Mouse (Mus musculus) lung, embryonic 14.5 days (tissue): ENCODE results near the gene Whamm. TPM values are rescaled to one million over a fixed set of nuclear protein-coding genes. Genes with fewer than 3 reads are reported as not detected.
A peak's percentile ranks its signal among the peaks of the same experiment; 100 is the strongest.

Source experiments
- ATAC-seq: fragments of 200-750 bp; cut with Nextera tagmentation; 2 replicates; pipeline ENCODE4 v1.8.0; 2017; ENCODE audit warnings: mild to moderate bottlenecking, moderate TSS enrichment, moderate library complexity; ENCODE audit not compliant: insufficient read depth
- DNase-seq: peaks from one replicate; pipeline ENCODE4 v3.0.0-alpha.2; 2015
- H3K27ac ChIP-seq: fragments of 300-500 bp; sonication (generic); 2 replicates; pipeline ENCODE4 v1.5.1; 2014; ENCODE audit warnings: low read depth, mild to moderate bottlenecking, moderate library complexity
- H3K27me3 ChIP-seq: fragments of 300-500 bp; sonication (generic); 2 replicates; pipeline ENCODE4 v1.6.1; 2014; ENCODE audit warnings: low read length, control low read depth; ENCODE audit not compliant: insufficient read depth
- H3K36me3 ChIP-seq: fragments of 300-500 bp; sonication (generic); 2 replicates; pipeline ENCODE4 v1.6.1; 2014; ENCODE audit warnings: control low read depth; ENCODE audit not compliant: insufficient read depth
- H3K4me1 ChIP-seq: fragments of 300-500 bp; sonication (generic); 2 replicates; pipeline ENCODE4 v1.6.1; 2014; ENCODE audit warnings: antibody characterized with exemption, control low read depth; ENCODE audit not compliant: insufficient read depth
- H3K4me2 ChIP-seq: fragments of 300-500 bp; sonication (generic); 2 replicates; pipeline ENCODE4 v1.6.1; 2014; ENCODE audit warnings: mild to moderate bottlenecking
- H3K4me3 ChIP-seq: fragments of 300-500 bp; sonication (generic); 2 replicates; pipeline ENCODE4 v1.5.1; 2014; ENCODE audit warnings: low read depth, low read length
- H3K9ac ChIP-seq: fragments of 300-500 bp; sonication (generic); 2 replicates; pipeline ENCODE4 v1.6.1; 2014
- H3K9me3 ChIP-seq: fragments of 300-500 bp; sonication (generic); 2 replicates; pipeline ENCODE4 v1.6.1; 2016; ENCODE audit warnings: low read depth, low read length, control low read depth
- CTCF ChIP-seq: IDR thresholded peaks from 2 replicates; pipeline ENCODE4 v1.5.1; 2016; ENCODE audit warnings: antibody characterized with exemption, low read depth
- WGBS: fragments of 180-500 bp; shearing (Covaris S2); extraction: QIAGEN DNeasy Blood & Tissue Kit; methylation state at CpG from one replicate; pipeline ENCODE4 v1.1.7; 2014; 5-methylcytosine and 5-hydroxymethylcytosine counted together
- polyA plus RNA-seq: library from polyadenylated mRNA; unstranded; fragments of >200 nt; fragmentation: Nextera tagmentation; extraction: Ambion mirVana; gene quantifications from 2 replicates; pipeline ENCODE4 v1.2.1, GENCODE M21; 2014

Gene Whamm
- polyA plus RNA-seq, 1 experiment from 2014 or later: 9.3 TPM

DNA sequence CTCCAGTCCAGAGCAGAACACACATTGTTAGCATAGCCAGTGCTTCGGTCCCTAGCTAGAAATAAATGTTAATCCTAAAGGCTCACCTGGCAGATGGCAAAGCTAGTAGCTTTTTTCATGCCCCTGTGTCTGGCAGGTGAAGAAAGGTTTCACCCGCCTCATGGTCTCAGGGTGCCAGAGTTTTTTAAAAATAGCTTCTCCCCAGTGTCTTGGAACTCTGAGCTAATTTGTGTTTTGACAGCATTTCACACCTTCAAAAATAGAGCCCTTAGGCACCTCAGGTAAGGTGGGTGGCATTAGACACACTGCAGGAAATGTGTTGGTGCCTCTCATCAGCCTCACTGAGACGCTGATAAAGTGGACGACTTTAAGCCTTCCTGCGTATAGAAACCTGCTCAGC lies 24.0 kb downstream of the Whamm start:
- H3K9ac ChIP-seq: no peak overlapping the region
- H3K4me1 ChIP-seq: no peaks in the 10 kb centered on the region
- H3K4me3 ChIP-seq: no peak overlapping the region
- H3K27me3 ChIP-seq: no peaks in the 10 kb centered on the region
- no peak for TF ChIP-seq CTCF
- DNase-seq: no peak
- H3K9me3 ChIP-seq: no peaks in the 10 kb centered on the region
- H3K36me3 ChIP-seq: peaks cover 58% of the 10 kb centered on the region
- 66% methylated on average over 5 of the region's 5 CpGs for WGBS
- ATAC-seq: no peak
- H3K4me2 ChIP-seq: no peak overlapping the region
- no peak overlapping the region for H3K27ac ChIP-seq

DNA sequence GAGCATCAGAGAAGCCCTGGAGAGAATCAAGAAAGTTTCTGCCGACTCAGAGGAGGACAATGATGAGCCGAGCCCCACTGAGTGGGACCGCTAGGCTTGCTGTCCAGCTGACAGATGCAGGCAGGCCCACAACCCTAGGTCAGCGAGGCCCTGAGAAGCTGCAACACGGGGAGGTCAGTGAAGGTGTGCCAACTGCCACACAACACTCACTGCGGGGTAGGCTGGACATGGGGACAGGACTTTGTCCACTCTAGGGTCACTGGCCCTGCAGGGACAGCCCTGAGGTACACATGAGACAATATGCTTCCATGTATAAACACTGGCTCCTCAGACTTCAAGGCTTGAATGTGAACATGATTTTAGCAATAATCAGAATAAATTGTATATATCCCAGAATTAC lies 25.0 kb downstream of the Whamm start:
- ATAC-seq (no peak), DNase-seq (no peak)
- no peaks in the 10 kb centered on the region for H3K4me1 ChIP-seq
- peaks cover 58% of the 10 kb centered on the region for H3K36me3 ChIP-seq
- H3K4me3 ChIP-seq: no peak overlapping the region
- no peak overlapping the region for H3K27ac ChIP-seq
- H3K9me3 ChIP-seq: no peaks in the 10 kb centered on the region
- no peak for TF ChIP-seq CTCF
- H3K27me3 ChIP-seq: no peaks in the 10 kb centered on the region
- no peak overlapping the region for H3K4me2 ChIP-seq
- H3K9ac ChIP-seq: no peak overlapping the region
- WGBS: 86% methylated on average over 6 of the region's 6 CpGs

DNA sequence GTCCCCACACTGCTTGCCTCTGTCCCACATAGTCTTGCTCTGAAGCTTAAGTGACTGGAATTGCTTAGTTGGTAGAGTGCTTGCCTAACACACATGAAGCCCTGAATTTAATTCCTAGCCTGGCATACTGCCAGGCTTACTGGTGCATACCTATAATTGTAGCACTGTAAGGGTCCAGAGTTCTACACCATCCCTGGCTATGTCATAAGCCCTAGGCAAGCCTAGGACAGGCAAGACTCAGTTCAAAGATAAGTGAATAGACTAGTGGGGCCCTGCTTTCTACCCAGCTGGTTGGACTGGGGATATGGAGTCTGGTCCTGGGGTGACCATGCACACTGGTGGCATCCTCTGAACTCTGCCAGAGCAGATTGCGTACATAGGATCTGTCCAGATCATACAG lies 26.6 kb downstream of the Whamm start:
- H3K36me3 ChIP-seq: peaks cover 44% of the 10 kb centered on the region
- H3K4me2 ChIP-seq: no peak overlapping the region
- H3K9ac ChIP-seq: no peak overlapping the region
- H3K27ac ChIP-seq: no peak overlapping the region
- DNase-seq (peak; percentile 21), ATAC-seq (no peak)
- H3K4me3 ChIP-seq: no peak overlapping the region
- H3K9me3 ChIP-seq: no peaks in the 10 kb centered on the region
- TF ChIP-seq CTCF: no peak
- 96% methylated on average over 1 of the region's 1 CpGs for WGBS
- H3K4me1 ChIP-seq: no peaks in the 10 kb centered on the region
- no peaks in the 10 kb centered on the region for H3K27me3 ChIP-seq

DNA sequence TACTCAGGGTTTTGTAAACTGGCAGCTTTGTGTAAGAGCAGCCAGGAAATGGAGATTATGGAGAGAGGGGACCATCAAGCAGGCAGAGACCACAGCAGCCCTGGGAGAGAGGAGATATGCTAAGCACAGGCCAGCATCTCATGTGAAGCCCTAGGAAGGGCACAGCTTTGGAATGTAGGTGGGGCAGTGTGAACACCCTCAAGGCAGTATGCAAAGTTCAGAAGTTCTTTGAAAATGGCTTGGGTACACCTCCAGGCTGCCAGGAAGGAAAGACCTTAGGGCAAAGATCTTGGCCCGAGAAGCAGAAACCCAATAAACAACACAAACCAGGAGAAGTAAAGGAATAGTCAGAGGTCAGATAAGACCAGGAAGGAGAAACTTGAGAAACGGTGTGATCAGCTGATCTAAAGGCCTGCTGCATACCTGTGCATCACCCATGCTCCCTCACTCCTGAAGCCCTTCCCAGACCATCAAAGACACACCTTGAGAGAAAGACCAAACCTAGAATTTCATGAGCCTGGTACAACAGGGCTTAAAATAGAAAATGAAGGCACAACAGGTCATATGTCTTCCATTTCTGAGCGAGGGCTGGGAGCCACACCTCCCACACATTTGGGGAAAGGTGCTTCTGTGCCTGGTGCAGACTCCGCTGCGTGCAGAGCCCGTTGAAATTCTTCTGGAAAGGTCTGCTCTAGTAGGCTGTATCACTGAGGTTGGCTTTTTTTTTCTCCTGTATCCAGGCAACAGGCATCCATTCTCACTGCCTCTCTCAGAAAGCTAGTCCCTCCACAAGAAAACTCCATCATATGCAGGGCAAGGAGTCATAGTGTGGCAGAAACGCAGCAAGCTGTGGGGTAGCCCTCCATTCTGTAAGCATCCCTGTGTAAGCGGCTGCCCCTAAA lies 28.6 kb downstream of the Whamm start:
- Histone ChIP-seq H3K9ac (no peak overlapping the region), H3K9me3 (no peaks in the 10 kb centered on the region), H3K4me2 (no peak overlapping the region), H3K36me3 (peaks cover 25% of the 10 kb centered on the region), H3K27ac (no peak overlapping the region), H3K4me3 (no peak overlapping the region), H3K4me1 (no peaks in the 10 kb centered on the region), H3K27me3 (no peaks in the 10 kb centered on the region)
- DNase-seq (no peak), ATAC-seq (no peak)
- 50% methylated on average over 8 of the region's 8 CpGs for WGBS
- no peak for TF ChIP-seq CTCF

DNA sequence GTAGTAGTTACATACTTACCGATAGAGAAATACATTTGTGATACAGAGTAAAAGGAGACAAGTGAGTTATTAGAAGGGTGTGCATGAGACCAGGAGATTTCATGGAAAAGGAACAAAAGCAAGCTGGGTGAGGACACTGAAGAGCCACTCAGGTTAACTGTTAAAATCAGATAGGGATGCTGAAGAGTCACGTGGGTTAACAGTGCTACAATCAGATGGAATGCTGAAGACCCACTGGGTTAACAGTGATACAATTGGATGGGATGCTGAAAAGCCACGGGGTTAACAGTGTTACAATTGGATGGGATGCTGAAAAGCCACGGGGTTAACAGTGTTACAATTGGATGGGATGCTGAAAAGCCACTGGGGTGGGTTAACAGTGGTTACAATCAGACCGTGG lies 33.9 kb downstream of the Whamm start:
- 73% methylated on average over 5 of the region's 5 CpGs for WGBS
- no peak overlapping the region for H3K4me3 ChIP-seq
- H3K9ac ChIP-seq: no peak overlapping the region
- no peaks in the 10 kb centered on the region for H3K9me3 ChIP-seq
- no peak for TF ChIP-seq CTCF
- ATAC-seq (no peak), DNase-seq (no peak)
- no peaks in the 10 kb centered on the region for H3K36me3 ChIP-seq
- no peaks in the 10 kb centered on the region for H3K4me1 ChIP-seq
- no peaks in the 10 kb centered on the region for H3K27me3 ChIP-seq
- H3K4me2 ChIP-seq: no peak overlapping the region
- H3K27ac ChIP-seq: no peak overlapping the region

DNA sequence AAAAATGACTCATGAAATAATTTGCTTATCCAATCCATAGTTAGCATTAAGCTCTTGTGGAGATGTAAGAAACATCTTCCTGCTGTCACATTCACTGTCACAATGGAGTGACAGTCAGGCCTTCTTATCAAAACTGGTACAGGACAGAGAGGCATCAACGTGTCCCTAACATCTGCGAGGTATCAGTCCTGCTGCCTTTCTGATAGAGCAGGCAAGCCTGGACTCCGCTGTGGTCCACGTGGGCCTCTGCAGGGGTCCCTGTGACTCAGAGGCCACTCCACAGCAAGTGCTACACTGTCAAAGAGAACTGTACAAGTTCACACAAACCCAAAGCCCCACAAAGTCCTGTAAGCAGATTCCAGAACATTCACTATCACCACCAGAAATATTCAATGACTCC lies 34.4 kb downstream of the Whamm start:
- Histone ChIP-seq H3K4me2 (no peak overlapping the region), H3K4me3 (no peak overlapping the region), H3K27me3 (no peaks in the 10 kb centered on the region), H3K9ac (no peak overlapping the region), H3K27ac (no peak overlapping the region), H3K4me1 (no peaks in the 10 kb centered on the region), H3K9me3 (no peaks in the 10 kb centered on the region), H3K36me3 (0 out of 2 replicates have a peak, but pooled peaks cover 2% of the 10 kb centered on the region)
- ATAC-seq (no peak), DNase-seq (no peak)
- WGBS: 53% methylated on average over 4 of the region's 4 CpGs
- TF ChIP-seq CTCF: no peak

DNA sequence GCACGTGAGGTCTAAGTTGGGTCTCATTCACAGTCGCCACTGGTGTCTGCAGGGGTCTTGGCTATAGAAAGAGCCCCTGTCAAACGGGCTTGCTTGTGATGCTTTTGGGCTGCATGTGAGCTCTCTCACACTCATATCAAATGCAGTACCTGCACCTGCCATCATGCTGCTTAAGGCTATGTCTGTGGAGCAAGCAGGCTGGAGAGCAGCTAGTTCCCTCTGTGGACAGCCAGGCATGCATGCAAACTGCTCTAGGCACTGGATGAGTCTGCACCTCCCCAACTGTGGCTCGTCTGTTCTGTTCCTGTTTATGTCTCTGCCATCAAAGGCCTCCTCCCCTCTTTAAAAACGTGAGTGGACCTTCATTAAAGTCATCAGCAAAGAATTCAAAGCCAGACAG lies 35.4 kb downstream of the Whamm start:
- TF ChIP-seq CTCF: no peak
- no peaks in the 10 kb centered on the region for H3K9me3 ChIP-seq
- no peak for DNase-seq
- H3K36me3 ChIP-seq: 0 out of 2 replicates have a peak, but pooled peaks cover 3% of the 10 kb centered on the region
- no peak overlapping the region for H3K4me2 ChIP-seq
- H3K27ac ChIP-seq: no peak overlapping the region
- no peak for ATAC-seq
- no peaks in the 10 kb centered on the region for H3K27me3 ChIP-seq
- WGBS: 61% methylated on average over 5 of the region's 5 CpGs
- H3K9ac ChIP-seq: no peak overlapping the region
- H3K4me1 ChIP-seq: no peaks in the 10 kb centered on the region
- H3K4me3 ChIP-seq: no peak overlapping the region
